Comparison of ENCODE assay signal across 20 mouse cellular contexts in the genomic region with DNA sequence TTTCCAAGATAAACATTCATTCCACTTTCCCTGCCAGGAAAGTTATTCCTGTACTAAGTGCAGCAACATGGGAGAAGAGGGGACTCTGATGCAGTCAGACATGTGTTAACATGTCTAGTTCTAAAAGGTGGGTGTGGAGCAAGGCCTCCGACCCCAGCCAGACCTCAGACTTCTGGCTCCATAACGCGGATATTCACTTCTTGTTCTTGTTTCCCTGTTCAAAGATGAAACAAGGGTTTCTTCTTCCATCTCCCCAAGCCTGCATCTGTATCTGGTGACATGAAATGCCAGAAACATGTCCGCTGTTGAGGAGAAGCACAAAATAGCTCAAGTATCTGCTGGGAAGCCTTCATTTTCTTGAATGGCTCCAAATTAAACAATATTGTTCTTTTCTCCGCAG.
A peak's percentile ranks its signal among the peaks of the same experiment; 100 is the strongest.
DNase-seq lines count a peak whose midpoint lies in the region; ATAC-seq and TF ChIP-seq lines count a peak whose summit lies in the region.
"Had no signal": no experiment of that assay in that cellular context is flagged by ENCODE, and none has a peak within 500 bp of the region (broad histone marks: within the 10 kb centered on the region; RNA-seq: fewer than 3 reads in every experiment).

No protein-coding gene starts in this region.

- DNase-seq in heart, adult 11 months, result peak; percentile 91
- no peak for DNase-seq in heart, postnatal 25 days (ENCODE audit: low spot score)
- no peak for DNase-seq in spleen, adult 2 months (ENCODE audit: low read depth in 1 of 2, low spot score in 2 of 2)
- DNase-seq in spleen, postnatal 4 days (ENCODE audit: low spot score in 2 of 2), result no peak
- DNase-seq in heart, postnatal 4 days, result peak; percentile 25
- no peak for DNase-seq in frontal cortex, postnatal 10 days (ENCODE audit: low spot score in 2 of 2)
- DNase-seq in kidney, adult 2 months, result no peak
- DNase-seq: cerebellum, adult 18-20 months; forebrain, postnatal 0 days; gastrocnemius, adult 2 months; kidney, postnatal 36 days; layer of hippocampus, adult 9-11 months; lung, postnatal 4 days had no signal

- H3K27ac ChIP-seq in spleen, adult 2 months (ENCODE audit: insufficient read depth, low read length), result 0 out of 2 replicates have a peak overlapping the region, but pooled peaks have one; percentile 4
- peak overlapping the region; percentile 34 for H3K27ac ChIP-seq in heart, embryonic 12.5 days (ENCODE audit: poor library complexity, severe bottlenecking)
- no peak overlapping the region for H3K27ac ChIP-seq in kidney, adult 2 months (ENCODE audit: insufficient read depth, low read depth, low read length)
- H3K27ac ChIP-seq: gastrocnemius, adult 2 months; hindbrain, embryonic 12.5 days; limb, embryonic 13.5 days; neural tube, embryonic 15.5 days had no signal

- H3K4me1 ChIP-seq in spleen, adult 2 months (ENCODE audit: control insufficient read depth, insufficient read depth, insufficient read length), result no peaks in the 10 kb centered on the region
- peaks cover 38% of the 10 kb centered on the region for H3K4me1 ChIP-seq in heart, embryonic 12.5 days (replicated peaks)
- no peaks in the 10 kb centered on the region for H3K4me1 ChIP-seq in kidney, adult 2 months (ENCODE audit: control insufficient read depth, insufficient read depth, low read length)
- H3K4me1 ChIP-seq: hindbrain, embryonic 12.5 days; neural tube, embryonic 15.5 days had no signal

- no peak overlapping the region for H3K4me3 ChIP-seq in spleen, adult 2 months (ENCODE audit: extremely low read depth, insufficient read depth, insufficient read length)
- H3K4me3 ChIP-seq in heart, embryonic 12.5 days, result no peak overlapping the region
- no peak overlapping the region for H3K4me3 ChIP-seq in kidney, adult 2 months (ENCODE audit: insufficient read depth, low read depth, low read length)
- H3K4me3 ChIP-seq: gastrocnemius, adult 2 months; hindbrain, embryonic 12.5 days; limb, embryonic 13.5 days; neural tube, embryonic 15.5 days had no signal

- no peak overlapping the region for H3K9ac ChIP-seq in heart, embryonic 12.5 days
- H3K9ac ChIP-seq: forebrain, postnatal 0 days; hindbrain, embryonic 12.5 days; limb, embryonic 13.5 days; neural tube, embryonic 15.5 days had no signal

- WGBS in spleen, adult 2 months, result 86% methylated on average over 5 of the region's 5 CpGs
- 64% methylated on average over 5 of the region's 5 CpGs for WGBS in heart, embryonic 12.5 days
- 73% methylated on average over 5 of the region's 5 CpGs for WGBS in kidney, adult 2 months

- no peaks in the 10 kb centered on the region for H3K9me3 ChIP-seq in heart, embryonic 12.5 days (replicated peaks)
- H3K9me3 ChIP-seq: G1E; hindbrain, embryonic 12.5 days; limb, embryonic 13.5 days; neural tube, embryonic 15.5 days had no signal

- ATAC-seq in heart, embryonic 12.5 days (ENCODE audit: insufficient number of reproducible peaks, low FRiP score), result no peak
- ATAC-seq: CD4-positive, CD25-positive, alpha-beta regulatory T cell, adult 4 months; forebrain, postnatal 0 days; midbrain, embryonic 16.5 days had no signal

- no peaks in the 10 kb centered on the region for H3K36me3 ChIP-seq in spleen, adult 2 months (ENCODE audit: control insufficient read depth, insufficient read depth, low read length)
- no peaks in the 10 kb centered on the region for H3K36me3 ChIP-seq in heart, embryonic 12.5 days
- H3K36me3 ChIP-seq in kidney, adult 2 months (ENCODE audit: control insufficient read depth, insufficient read depth, low read length), result no peaks in the 10 kb centered on the region
- H3K36me3 ChIP-seq: G1E; hindbrain, embryonic 12.5 days; limb, embryonic 13.5 days; neural tube, embryonic 15.5 days had no signal

- no peak for TF ChIP-seq POLR2A in spleen, adult 2 months (IDR thresholded peaks at IDR 0.05; ENCODE audit: low read depth, low read length)
- TF ChIP-seq POLR2A in kidney, adult 2 months (IDR thresholded peaks at IDR 0.05; ENCODE audit: low read depth, low read length), result no peak

- H3K4me2 ChIP-seq in heart, embryonic 12.5 days, result no peak overlapping the region
- H3K4me2 ChIP-seq: hindbrain, embryonic 12.5 days; limb, embryonic 13.5 days; neural tube, embryonic 15.5 days had no signal

- intact Hi-C loops in heart, postnatal 25 days (cut with DNase I), result no loop called here

- no peak for TF ChIP-seq CTCF in spleen, adult 2 months (IDR thresholded peaks at IDR 0.05; ENCODE audit: extremely low read depth, insufficient read depth, insufficient read length, insufficient replicate concordance)
- TF ChIP-seq CTCF in kidney, adult 2 months (conservative IDR thresholded peaks at IDR 0.05; ENCODE audit: insufficient read depth, insufficient read length, low read depth, low read length), result no peak

- H3K27me3 ChIP-seq in spleen, adult 2 months (ENCODE audit: control insufficient read depth, insufficient read depth, low read length), result no peaks in the 10 kb centered on the region
- no peaks in the 10 kb centered on the region for H3K27me3 ChIP-seq in heart, embryonic 12.5 days (replicated peaks)
- H3K27me3 ChIP-seq in kidney, adult 2 months (replicated peaks; ENCODE audit: control insufficient read depth, insufficient read depth, low read length), result no peaks in the 10 kb centered on the region; the same call in 1 of the 2 replicates
- H3K27me3 ChIP-seq: hindbrain, embryonic 12.5 days; limb, embryonic 13.5 days; neural tube, embryonic 15.5 days had no signal

Comparison
In these comparisons a context has a peak if more than half of its experiments do, and no peak if none do; other contexts are left out.
1. DNase-seq: peak in heart, adult 11 months (single experiment) and heart, postnatal 4 days (single experiment); none in heart, postnatal 25 days (single experiment), spleen, adult 2 months (0 of 2), spleen, postnatal 4 days (0 of 2), frontal cortex, postnatal 10 days (0 of 2) and kidney, adult 2 months (single experiment).